Mouse (Mus musculus) hindbrain, embryonic 12.5 days (tissue): ENCODE measurements at regions not wholly inside any gene's neighbourhood (a gene's known extent, or its start where the extent isn't known, plus 50 kb on each side); places are given as distances from the start of the nearest gene placed in this dataset.

Experiments
- ATAC-seq: fragments of 200-750 bp; cut with Nextera tagmentation; 2 replicates; pipeline ENCODE4 v1.8.0; 2017; ENCODE audit warnings: moderate TSS enrichment; ENCODE audit not compliant: low FRiP score
- H3K27ac ChIP-seq: fragments of 300-500 bp; sonication (generic); 2 replicates; pipeline ENCODE4 v1.5.1; 2016; ENCODE audit warnings: mild to moderate bottlenecking
- H3K27me3 ChIP-seq: fragments of 300-500 bp; sonication (generic); 2 replicates; pipeline ENCODE4 v1.6.1; 2016; ENCODE audit warnings: mild to moderate bottlenecking
- H3K36me3 ChIP-seq: fragments of 300-500 bp; sonication (generic); 2 replicates; pipeline ENCODE4 v1.6.1; 2016; ENCODE audit warnings: mild to moderate bottlenecking
- H3K4me1 ChIP-seq: fragments of 300-500 bp; sonication (generic); 2 replicates; pipeline ENCODE4 v1.6.1; 2016
- H3K4me2 ChIP-seq: fragments of 300-500 bp; sonication (generic); replicated peaks from 2 replicates; pipeline ENCODE4 v1.6.1; 2016; ENCODE audit warnings: mild to moderate bottlenecking
- H3K4me3 ChIP-seq: fragments of 300-500 bp; sonication (generic); 2 replicates; pipeline ENCODE4 v1.5.1; 2016; ENCODE audit warnings: mild to moderate bottlenecking
- H3K9ac ChIP-seq: fragments of 300-500 bp; sonication (generic); 2 replicates; pipeline ENCODE4 v1.6.1; 2016; ENCODE audit warnings: mild to moderate bottlenecking, moderate library complexity
- H3K9me3 ChIP-seq: fragments of 300-500 bp; sonication (generic); replicated peaks from 2 replicates; pipeline ENCODE4 v1.6.1; 2016; ENCODE audit warnings: mild to moderate bottlenecking
- WGBS: fragments of 180-500 bp; shearing (Covaris S2); methylation state at CpG from one replicate; pipeline ENCODE4 v1.1.7; 2016; 5-methylcytosine and 5-hydroxymethylcytosine counted together

DNA sequence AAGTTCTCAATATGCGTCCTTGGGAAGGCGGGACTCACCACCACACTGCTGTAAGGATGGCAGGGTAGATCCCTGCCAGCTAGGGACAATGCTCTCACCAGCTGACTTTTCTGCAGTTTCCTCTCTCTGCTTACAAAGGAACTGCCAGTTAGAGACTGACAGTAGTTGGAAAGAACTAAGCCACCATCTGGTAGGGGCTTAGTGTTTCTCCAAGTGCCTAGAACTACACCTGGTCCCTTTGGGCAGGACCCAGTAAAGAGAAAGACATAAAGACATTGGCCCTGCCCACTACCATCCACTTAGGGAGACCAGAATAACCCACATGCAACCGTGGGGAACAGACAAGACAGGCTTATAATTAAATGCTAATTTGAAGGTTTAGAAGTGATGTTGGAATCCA, 165.5 kb upstream of the Id2 start:
- Histone ChIP-seq H3K9ac (no peak overlapping the region), H3K27me3 (no peaks in the 10 kb centered on the region; the same call in 1 of the 2 replicates), H3K4me3 (no peak overlapping the region), H3K4me1 (0 out of 2 replicates have a peak, but pooled peaks cover 4% of the 10 kb centered on the region), H3K27ac (no peak overlapping the region), H3K9me3 (no peaks in the 10 kb centered on the region), H3K4me2 (no peak overlapping the region), H3K36me3 (no peaks in the 10 kb centered on the region)
- 87% methylated on average over 3 of the region's 3 CpGs for WGBS
- ATAC-seq: no peak

DNA sequence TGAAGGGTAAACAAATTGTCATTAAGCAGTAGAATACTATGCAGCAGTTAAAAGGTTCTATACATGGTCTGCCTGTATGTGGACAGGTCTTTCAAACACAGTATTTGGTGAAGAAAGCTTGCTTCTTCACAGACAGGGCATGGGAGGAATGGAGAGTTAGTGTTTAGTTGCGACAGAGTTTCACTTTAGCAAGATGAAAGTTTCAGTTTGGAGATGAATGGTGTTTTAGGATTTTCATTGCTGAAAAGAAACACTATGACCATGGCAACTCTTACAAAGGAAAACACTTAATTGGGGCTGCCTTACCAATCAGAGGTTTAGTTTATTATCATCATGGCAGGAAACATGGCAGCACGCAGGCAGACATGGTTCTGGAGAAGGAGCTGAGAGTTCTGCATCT, 162.2 kb upstream of the Id2 start:
- Histone ChIP-seq H3K9me3 (no peaks in the 10 kb centered on the region), H3K9ac (no peak overlapping the region), H3K4me2 (no peak overlapping the region), H3K4me3 (no peak overlapping the region), H3K36me3 (no peaks in the 10 kb centered on the region), H3K27me3 (no peaks in the 10 kb centered on the region; the same call in 1 of the 2 replicates), H3K27ac (no peak overlapping the region), H3K4me1 (no peaks in the 10 kb centered on the region)
- 89% methylated on average over 2 of the region's 2 CpGs for WGBS
- no peak for ATAC-seq

GRCm38 (mm10) chr12:25256268-25256667, 159.3 kb upstream of the Id2 start:
- H3K9me3 ChIP-seq: peaks cover 11% of the 10 kb centered on the region; the same call in 1 of the 2 replicates

GRCm38 (mm10) chr12:25254716-25255115, 157.8 kb upstream of the Id2 start:
- 89% methylated on average over 6 of the region's 6 CpGs for WGBS
- Histone ChIP-seq H3K9me3 (peaks cover 11% of the 10 kb centered on the region; the same call in 1 of the 2 replicates), H3K4me2 (no peak overlapping the region), H3K27ac (no peak overlapping the region), H3K9ac (no peak overlapping the region), H3K4me3 (no peak overlapping the region), H3K27me3 (no peaks in the 10 kb centered on the region), H3K4me1 (0 out of 2 replicates have a peak, but pooled peaks cover 2% of the 10 kb centered on the region), H3K36me3 (no peaks in the 10 kb centered on the region)
- ATAC-seq: no peak

More at GRCm38 (mm10) chr12:25256268-25256667, 159.3 kb upstream of the Id2 start:
- Histone ChIP-seq H3K4me1 (no peaks in the 10 kb centered on the region), H3K27ac (no peak overlapping the region), H3K27me3 (no peaks in the 10 kb centered on the region), H3K4me3 (no peak overlapping the region), H3K4me2 (no peak overlapping the region), H3K36me3 (no peaks in the 10 kb centered on the region), H3K9ac (no peak overlapping the region)
- no peak for ATAC-seq
- WGBS: 73% methylated on average over 6 of the region's 6 CpGs

GRCm38 (mm10) chr12:25252776-25253510, 156.0 kb upstream of the Id2 start:
- no peak overlapping the region for H3K9ac ChIP-seq
- H3K9me3 ChIP-seq: peaks cover 11% of the 10 kb centered on the region; the same call in 1 of the 2 replicates
- no peaks in the 10 kb centered on the region for H3K36me3 ChIP-seq
- no peaks in the 10 kb centered on the region for H3K27me3 ChIP-seq
- ATAC-seq: no peak
- H3K4me3 ChIP-seq: no peak overlapping the region
- 83% methylated on average over 6 of the region's 6 CpGs for WGBS
- H3K4me2 ChIP-seq: no peak overlapping the region
- peaks cover 11% of the 10 kb centered on the region; the same call in 1 of the 2 replicates for H3K4me1 ChIP-seq
- no peak overlapping the region for H3K27ac ChIP-seq

- H3K27me3 ChIP-seq: no peaks in the 10 kb centered on the region
- H3K4me2 ChIP-seq: no peak overlapping the region
- H3K27ac ChIP-seq: no peak overlapping the region
- H3K36me3 ChIP-seq: no peaks in the 10 kb centered on the region
- H3K9me3 ChIP-seq: peaks cover 11% of the 10 kb centered on the region; the same call in 1 of the 2 replicates
- 84% methylated on average over 4 of the region's 4 CpGs for WGBS
- no peak overlapping the region for H3K4me3 ChIP-seq
- no peak for ATAC-seq
- peaks cover 11% of the 10 kb centered on the region; the same call in 1 of the 2 replicates for H3K4me1 ChIP-seq
- no peak overlapping the region for H3K9ac ChIP-seq
Observed at GRCm38 (mm10) chr12:25251411-25252171, 154.7 kb upstream of the Id2 start.

GRCm38 (mm10) chr12:25250881-25251280, 153.9 kb upstream of the Id2 start:
- ATAC-seq: no peak
- Histone ChIP-seq H3K4me3 (no peak overlapping the region), H3K36me3 (no peaks in the 10 kb centered on the region), H3K27ac (no peak overlapping the region), H3K9me3 (peaks cover 11% of the 10 kb centered on the region; the same call in 1 of the 2 replicates), H3K4me1 (peaks cover 11% of the 10 kb centered on the region; the same call in 1 of the 2 replicates), H3K9ac (no peak overlapping the region), H3K27me3 (no peaks in the 10 kb centered on the region), H3K4me2 (no peak overlapping the region)
- 20% methylated on average over 3 of the region's 3 CpGs for WGBS

DNA sequence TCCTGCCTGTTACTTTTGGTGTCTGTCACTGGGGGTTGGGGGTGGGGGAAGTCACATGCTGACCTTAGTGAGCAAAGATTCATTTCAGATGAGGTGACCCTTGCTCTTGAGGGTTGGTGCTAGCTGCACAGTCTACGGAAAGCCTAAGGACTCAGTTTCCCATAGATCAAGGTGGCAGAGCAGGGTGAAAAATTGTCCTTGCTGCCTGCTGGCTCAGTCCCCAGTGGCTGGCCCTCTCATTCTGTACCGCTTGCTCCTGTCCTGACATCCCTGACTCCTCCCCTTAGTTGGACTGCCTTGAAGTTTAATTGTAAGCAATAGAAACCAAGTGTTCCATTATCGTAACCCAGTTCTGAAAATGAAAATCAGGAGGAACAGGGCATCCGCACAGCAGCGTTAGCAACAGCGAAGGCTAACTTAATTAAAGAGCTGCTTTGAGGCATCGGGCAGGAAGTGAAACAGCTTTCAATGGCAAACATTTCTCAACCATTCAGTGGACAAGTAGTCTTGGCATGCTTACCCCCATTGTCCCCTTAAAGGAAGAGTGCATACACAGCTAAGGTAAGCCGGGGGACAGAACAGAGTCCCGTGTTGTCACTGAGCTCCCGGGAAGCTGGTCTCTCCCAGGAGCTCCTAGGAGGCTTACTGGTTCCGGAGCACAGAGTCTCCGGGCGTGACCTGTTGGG, 151.9 kb upstream of the Id2 start:
- ATAC-seq: no peak
- no peaks in the 10 kb centered on the region for H3K27me3 ChIP-seq
- H3K4me2 ChIP-seq: no peak overlapping the region
- no peak overlapping the region for H3K27ac ChIP-seq
- no peak overlapping the region for H3K9ac ChIP-seq
- H3K4me1 ChIP-seq: peaks cover 11% of the 10 kb centered on the region; the same call in 1 of the 2 replicates
- no peak overlapping the region for H3K4me3 ChIP-seq
- 72% methylated on average over 13 of the region's 13 CpGs for WGBS
- H3K9me3 ChIP-seq: peaks cover 11% of the 10 kb centered on the region; the same call in 1 of the 2 replicates
- H3K36me3 ChIP-seq: no peaks in the 10 kb centered on the region

GRCm38 (mm10) chr12:25246566-25246965, 149.6 kb upstream of the Id2 start:
- H3K4me2 ChIP-seq: no peak overlapping the region
- no peak overlapping the region for H3K9ac ChIP-seq
- H3K27ac ChIP-seq: no peak overlapping the region
- H3K4me3 ChIP-seq: no peak overlapping the region
- peaks cover 11% of the 10 kb centered on the region; the same call in 1 of the 2 replicates for H3K4me1 ChIP-seq
- no peaks in the 10 kb centered on the region for H3K36me3 ChIP-seq
- no peak for ATAC-seq
- WGBS: 91% methylated on average over 7 of the region's 7 CpGs
- H3K27me3 ChIP-seq: no peaks in the 10 kb centered on the region
- no peaks in the 10 kb centered on the region for H3K9me3 ChIP-seq

GRCm38 (mm10) chr12:25245661-25246060, 148.7 kb upstream of the Id2 start:
- no peak overlapping the region for H3K4me2 ChIP-seq
- no peaks in the 10 kb centered on the region for H3K36me3 ChIP-seq
- 83% methylated on average over 5 of the region's 5 CpGs for WGBS
- H3K9me3 ChIP-seq: no peaks in the 10 kb centered on the region
- no peak for ATAC-seq
- H3K27ac ChIP-seq: no peak overlapping the region
- H3K27me3 ChIP-seq: no peaks in the 10 kb centered on the region
- H3K4me3 ChIP-seq: no peak overlapping the region
- H3K9ac ChIP-seq: no peak overlapping the region
- peaks cover 9% of the 10 kb centered on the region; the same call in 1 of the 2 replicates for H3K4me1 ChIP-seq

DNA sequence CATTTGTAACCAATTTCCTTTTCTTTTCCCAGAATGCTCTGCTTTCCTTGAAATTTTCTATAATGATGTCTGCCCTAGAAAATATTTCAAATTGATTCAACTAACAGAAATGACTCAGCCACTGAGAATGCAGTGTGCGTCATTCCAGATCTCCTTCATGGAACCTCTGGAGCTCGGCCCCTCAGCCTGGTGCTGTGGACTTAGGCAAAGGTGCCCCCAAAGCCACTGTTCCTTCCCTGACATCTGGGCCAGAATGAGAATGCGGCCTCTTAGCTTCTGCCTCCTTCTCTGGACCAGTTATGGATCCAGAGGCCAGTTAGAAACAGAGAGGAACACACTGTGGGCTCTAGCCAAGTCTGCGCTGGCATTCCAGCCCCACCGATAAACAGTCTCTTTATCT, 148.3 kb upstream of the Id2 start:
- Histone ChIP-seq H3K4me3 (no peak overlapping the region), H3K9ac (no peak overlapping the region), H3K27ac (no peak overlapping the region), H3K9me3 (no peaks in the 10 kb centered on the region), H3K27me3 (no peaks in the 10 kb centered on the region), H3K4me1 (peaks cover 10% of the 10 kb centered on the region; the same call in 1 of the 2 replicates), H3K4me2 (no peak overlapping the region), H3K36me3 (no peaks in the 10 kb centered on the region)
- WGBS: 96% methylated on average over 5 of the region's 5 CpGs
- no peak for ATAC-seq

DNA sequence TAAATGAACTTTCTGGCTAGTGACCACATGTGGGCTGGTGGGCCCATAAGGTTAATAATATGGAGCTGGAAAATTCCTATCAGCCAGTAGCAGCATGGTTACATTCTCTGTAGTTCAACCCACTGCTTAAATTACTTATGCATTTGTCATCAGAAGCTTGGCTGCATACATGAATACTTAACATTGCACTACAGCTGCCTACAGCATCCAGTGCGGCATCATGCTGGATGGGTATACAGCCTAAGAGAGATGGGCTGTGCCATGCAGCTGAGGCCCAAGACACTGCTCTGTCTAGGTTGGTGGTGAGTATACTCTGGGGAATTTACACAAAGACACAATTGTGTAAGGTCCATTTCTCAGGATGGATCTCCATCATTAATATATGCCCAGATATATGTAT, 147.7 kb upstream of the Id2 start:
- Histone ChIP-seq H3K9ac (no peak overlapping the region), H3K36me3 (no peaks in the 10 kb centered on the region), H3K4me2 (no peak overlapping the region), H3K4me3 (no peak overlapping the region), H3K27ac (no peak overlapping the region; the same call in 1 of the 2 replicates), H3K4me1 (peaks cover 16% of the 10 kb centered on the region; the same call in 1 of the 2 replicates), H3K27me3 (no peaks in the 10 kb centered on the region), H3K9me3 (no peaks in the 10 kb centered on the region)
- peak; percentile 91 for ATAC-seq
- WGBS: 62% methylated on average over 1 of the region's 1 CpGs
